Mouse (Mus musculus) kidney, adult 8-10 months (tissue): ENCODE results near the gene Stx8.

Experiments
- DNase-seq, 2 experiments: peaks; one replicate each; pipeline ENCODE4 v3.0.0; 2022

Gene Stx8

GRCm38 (mm10) chr11:68037093-68037492, 71.1 kb downstream of the Stx8 start:
- peak; percentile 8 to 27 for DNase-seq

GRCm38 (mm10) chr11:68038101-68038500, 72.1 kb downstream of the Stx8 start:
- DNase-seq, result no peak

GRCm38 (mm10) chr11:68044181-68044580, 78.2 kb downstream of the Stx8 start:
- peak; percentile 44 to 47 for DNase-seq

- DNase-seq, result peak in 1 of 2 experiments; percentile 14
Measured at GRCm38 (mm10) chr11:68046916-68047315, 80.9 kb downstream of the Stx8 start.

GRCm38 (mm10) chr11:68049261-68050165, 83.5 kb downstream of the Stx8 start:
- DNase-seq, result no peak

- no peak for DNase-seq
Measured at GRCm38 (mm10) chr11:68050725-68051124, 84.7 kb downstream of the Stx8 start.

- DNase-seq, result no peak
Measured at GRCm38 (mm10) chr11:68051305-68051704, 85.3 kb downstream of the Stx8 start.

- no peak for DNase-seq
Measured at GRCm38 (mm10) chr11:68058466-68059201, 92.6 kb downstream of the Stx8 start.

GRCm38 (mm10) chr11:68060651-68061050, 94.7 kb downstream of the Stx8 start:
- DNase-seq, result no peak

- no peak for DNase-seq
Measured at GRCm38 (mm10) chr11:68062116-68062515, 96.1 kb downstream of the Stx8 start.

- no peak for DNase-seq
Measured at GRCm38 (mm10) chr11:68067806-68068205, 101.8 kb downstream of the Stx8 start.

- no peak for DNase-seq
Measured at GRCm38 (mm10) chr11:68070086-68070485, 104.1 kb downstream of the Stx8 start.

- DNase-seq, result no peak
Measured at GRCm38 (mm10) chr11:68071836-68072235, 105.8 kb downstream of the Stx8 start.

- DNase-seq, result peak in 1 of 2 experiments; percentile 26
Measured at GRCm38 (mm10) chr11:68072597-68073210, 106.7 kb downstream of the Stx8 start.

GRCm38 (mm10) chr11:68074686-68075085, 108.7 kb downstream of the Stx8 start:
- DNase-seq, result no peak

GRCm38 (mm10) chr11:68075331-68075730, 109.3 kb downstream of the Stx8 start:
- DNase-seq, result no peak

- DNase-seq, result no peak
Measured at GRCm38 (mm10) chr11:68079756-68080155, 113.8 kb downstream of the Stx8 start.

GRCm38 (mm10) chr11:68080999-68081398, 115.0 kb downstream of the Stx8 start:
- DNase-seq, result no peak

GRCm38 (mm10) chr11:68082756-68083155, 116.8 kb downstream of the Stx8 start:
- DNase-seq, result no peak

GRCm38 (mm10) chr11:68083562-68083961, 117.6 kb downstream of the Stx8 start:
- DNase-seq, result no peak

GRCm38 (mm10) chr11:68086221-68086620, 120.2 kb downstream of the Stx8 start:
- DNase-seq, result no peak

GRCm38 (mm10) chr11:68089426-68089825, 123.4 kb downstream of the Stx8 start:
- no peak for DNase-seq

GRCm38 (mm10) chr11:68089885-68090592, 124.0 kb downstream of the Stx8 start:
- no peak for DNase-seq
